In the genomic region with DNA sequence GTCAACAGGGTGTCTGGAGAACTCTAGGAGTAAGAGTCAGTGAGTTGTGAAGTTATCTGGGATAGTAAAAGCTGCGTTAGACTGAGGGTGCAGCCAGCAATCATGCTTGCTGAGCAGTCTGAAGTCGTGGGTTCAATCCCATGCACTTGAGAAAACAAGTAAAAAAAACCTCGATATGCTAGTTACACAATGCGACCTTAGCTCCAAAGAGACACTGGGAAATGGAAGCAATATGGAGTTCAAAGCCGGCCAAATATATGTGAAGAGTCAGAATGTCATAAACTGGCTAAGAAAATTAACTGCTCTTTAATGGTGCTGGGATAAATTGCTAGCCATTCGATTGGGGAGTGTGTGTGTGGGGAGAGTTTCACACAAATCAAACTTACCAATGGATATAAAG, we compare ENCODE assay signal across 29 mouse cellular contexts. TPM values are rescaled to one million over a fixed set of nuclear protein-coding genes. Genes with fewer than 3 reads are reported as not detected.
DNase-seq lines count a peak whose midpoint lies in the region; ATAC-seq lines count a peak whose summit lies in the region.
"Had no signal": no experiment of that assay in that cellular context is flagged by ENCODE, and none has a peak within 500 bp of the region (broad histone marks: within the 10 kb centered on the region; RNA-seq: fewer than 3 reads in every experiment).

No protein-coding gene starts in this region.

- intact Hi-C loops in heart, postnatal 14 days (cut with DNase I): loop anchor here (5.0 kb wide), 2 partner anchors 35 to 50 kb away; a partner anchor contains a TSS

- WGBS in heart, embryonic 10.5 days: 84% methylated on average over 6 of the region's 6 CpGs
- WGBS in heart, embryonic 15.5 days: 77% methylated on average over 6 of the region's 6 CpGs
- WGBS in midbrain, embryonic 11.5 days: 89% methylated on average over 6 of the region's 6 CpGs
- WGBS in midbrain, embryonic 16.5 days: 91% methylated on average over 6 of the region's 6 CpGs

- no peak for DNase-seq in heart, embryonic 10.5 days (ENCODE audit: low spot score)
- DNase-seq in heart, adult 8-10 months (ENCODE audit: low spot score): no peak
- no peak for DNase-seq in heart, postnatal 14 days
- DNase-seq in midbrain, embryonic 11.5 days (ENCODE audit: low spot score, missing footprints): peak; percentile 59
- DNase-seq: adrenal gland, adult 2 months; adrenal gland, postnatal 14 days; B cell, adult 2 months; cerebellum, adult 11 months; cerebellum, adult 2 months; cerebellum, adult 9-11 months; cerebellum, postnatal 25 days; forebrain, postnatal 0 days; gastrocnemius, adult 2 months; gastrocnemius, postnatal 14 days; heart, postnatal 4 days; kidney, adult 18-20 months; kidney, adult 9 months had no signal

- H3K9ac ChIP-seq in heart, embryonic 15.5 days: no peak overlapping the region
- no peak overlapping the region for H3K9ac ChIP-seq in midbrain, embryonic 11.5 days (ENCODE audit: low read length)
- H3K9ac ChIP-seq in midbrain, embryonic 16.5 days (ENCODE audit: low read depth, low read length): no peak overlapping the region
- H3K9ac ChIP-seq: embryonic facial prominence, embryonic 12.5 days; embryonic facial prominence, embryonic 15.5 days; forebrain, postnatal 0 days; hindbrain, embryonic 14.5 days had no signal

- no peak for ATAC-seq in heart, embryonic 15.5 days (replicated peaks; ENCODE audit: insufficient number of reproducible peaks, insufficient read depth, low FRiP score, low read depth)
- ATAC-seq in midbrain, embryonic 11.5 days (ENCODE audit: low FRiP score): no peak
- no peak for ATAC-seq in midbrain, embryonic 16.5 days
- ATAC-seq: forebrain, embryonic 14.5 days; forebrain, postnatal 0 days; hindbrain, postnatal 0 days; inflammation-experienced regulatory T-cells, adult 6 months; intestine, embryonic 16.5 days; Patski had no signal

- H3K4me2 ChIP-seq in heart, embryonic 15.5 days: no peak overlapping the region
- H3K4me2 ChIP-seq in midbrain, embryonic 11.5 days: no peak overlapping the region
- H3K4me2 ChIP-seq in midbrain, embryonic 16.5 days (ENCODE audit: low read length): no peak overlapping the region
- H3K4me2 ChIP-seq: embryonic facial prominence, embryonic 12.5 days; embryonic facial prominence, embryonic 15.5 days; hindbrain, embryonic 14.5 days had no signal

- H3K27ac ChIP-seq in heart, embryonic 10.5 days: peak overlapping the region; percentile 70; the same call in 1 of the 2 replicates
- H3K27ac ChIP-seq in heart, embryonic 15.5 days: peak overlapping the region; percentile 55
- H3K27ac ChIP-seq in midbrain, embryonic 11.5 days (ENCODE audit: low read depth, low read length): no peak overlapping the region
- H3K27ac ChIP-seq in midbrain, embryonic 16.5 days (ENCODE audit: low read length): no peak overlapping the region
- H3K27ac ChIP-seq: embryonic facial prominence, embryonic 12.5 days; embryonic facial prominence, embryonic 15.5 days; gastrocnemius, adult 2 months; hindbrain, embryonic 14.5 days; hindbrain, postnatal 0 days had no signal

- H3K36me3 ChIP-seq in heart, embryonic 10.5 days: no peaks in the 10 kb centered on the region
- no peaks in the 10 kb centered on the region for H3K36me3 ChIP-seq in heart, embryonic 15.5 days
- H3K36me3 ChIP-seq in midbrain, embryonic 11.5 days (ENCODE audit: control insufficient read depth, insufficient read depth, low read length): no peaks in the 10 kb centered on the region
- H3K36me3 ChIP-seq in midbrain, embryonic 16.5 days (ENCODE audit: control insufficient read depth, insufficient read depth, low read length): no peaks in the 10 kb centered on the region
- H3K36me3 ChIP-seq: embryonic facial prominence, embryonic 12.5 days; embryonic facial prominence, embryonic 15.5 days; G1E had no signal

- peaks cover 46% of the 10 kb centered on the region for H3K4me1 ChIP-seq in heart, embryonic 10.5 days
- peaks cover 55% of the 10 kb centered on the region for H3K4me1 ChIP-seq in heart, embryonic 15.5 days (replicated peaks)
- H3K4me1 ChIP-seq in midbrain, embryonic 11.5 days (ENCODE audit: control insufficient read depth, insufficient read depth, low read length): no peaks in the 10 kb centered on the region
- H3K4me1 ChIP-seq in midbrain, embryonic 16.5 days (ENCODE audit: control insufficient read depth, insufficient read depth, low read length): no peaks in the 10 kb centered on the region
- H3K4me1 ChIP-seq: embryonic facial prominence, embryonic 12.5 days; embryonic facial prominence, embryonic 15.5 days had no signal

- no peak overlapping the region for H3K4me3 ChIP-seq in heart, embryonic 10.5 days
- no peak overlapping the region for H3K4me3 ChIP-seq in heart, embryonic 15.5 days
- H3K4me3 ChIP-seq in midbrain, embryonic 11.5 days (ENCODE audit: low read depth, low read length): no peak overlapping the region
- H3K4me3 ChIP-seq in midbrain, embryonic 16.5 days (ENCODE audit: low read depth, low read length): no peak overlapping the region
- H3K4me3 ChIP-seq: embryonic facial prominence, embryonic 12.5 days; embryonic facial prominence, embryonic 15.5 days; gastrocnemius, adult 2 months had no signal

- no peaks in the 10 kb centered on the region for H3K27me3 ChIP-seq in heart, embryonic 10.5 days (ENCODE audit: insufficient read depth, poor library complexity, severe bottlenecking)
- no peaks in the 10 kb centered on the region for H3K27me3 ChIP-seq in heart, embryonic 15.5 days
- no peaks in the 10 kb centered on the region for H3K27me3 ChIP-seq in midbrain, embryonic 11.5 days (ENCODE audit: control insufficient read depth, insufficient read depth, low read length)
- no peaks in the 10 kb centered on the region for H3K27me3 ChIP-seq in midbrain, embryonic 16.5 days (ENCODE audit: control insufficient read depth, insufficient read depth, low read depth, low read length)
- H3K27me3 ChIP-seq: CH12.LX; embryonic facial prominence, embryonic 12.5 days; embryonic facial prominence, embryonic 15.5 days; Patski had no signal

- no peaks in the 10 kb centered on the region for H3K9me3 ChIP-seq in heart, embryonic 10.5 days
- H3K9me3 ChIP-seq in heart, embryonic 15.5 days (replicated peaks): no peaks in the 10 kb centered on the region
- no peaks in the 10 kb centered on the region for H3K9me3 ChIP-seq in midbrain, embryonic 11.5 days (ENCODE audit: control insufficient read depth, low read length)
- H3K9me3 ChIP-seq in midbrain, embryonic 16.5 days (replicated peaks; ENCODE audit: control insufficient read depth, low read length, poor library complexity, severe bottlenecking): no peaks in the 10 kb centered on the region
- H3K9me3 ChIP-seq: embryonic facial prominence, embryonic 12.5 days; embryonic facial prominence, embryonic 15.5 days had no signal

RNA-seq across cellular contexts. Expression of a gene that starts 47.5 kb away (rescaled TPM):
- 113 and 119 TPM in 2 replicates for polyA plus RNA-seq in heart, embryonic 10.5 days (2016; fragmentation: Nextera tagmentation; extraction: Ambion mirVana)
- 100 to 1,000 TPM in 2 of 4 experiments, 10 to 100 TPM in 2; 90.5 to 215 (median 150) TPM for total RNA-seq in heart, adult 8-10 months (2022)
- 158 and 170 TPM in 2 replicates for polyA plus RNA-seq in heart, embryonic 15.5 days (2015; fragmentation: Nextera tagmentation; extraction: Ambion mirVana)
- total RNA-seq in heart, postnatal 14 days (2021): 100 to 1,000 TPM; 257 to 301 TPM
- 211 and 237 TPM in 2 replicates for polyA plus RNA-seq in midbrain, embryonic 11.5 days (2014; fragmentation: Nextera tagmentation; extraction: Ambion mirVana)
- polyA plus RNA-seq in midbrain, embryonic 16.5 days (2015; fragmentation: Nextera tagmentation; extraction: Ambion mirVana): 111 and 127 TPM in 2 replicates

Comparison
In these comparisons a context has a peak if more than half of its experiments do, and no peak if none do; other contexts are left out.
1. H3K27ac ChIP-seq: peak in heart, embryonic 10.5 days (single experiment) and heart, embryonic 15.5 days (single experiment); none in midbrain, embryonic 11.5 days (single experiment) and midbrain, embryonic 16.5 days (single experiment).